Mouse (Mus musculus): ENCODE results near the gene Celsr1.

Celsr1 gene

DNA sequence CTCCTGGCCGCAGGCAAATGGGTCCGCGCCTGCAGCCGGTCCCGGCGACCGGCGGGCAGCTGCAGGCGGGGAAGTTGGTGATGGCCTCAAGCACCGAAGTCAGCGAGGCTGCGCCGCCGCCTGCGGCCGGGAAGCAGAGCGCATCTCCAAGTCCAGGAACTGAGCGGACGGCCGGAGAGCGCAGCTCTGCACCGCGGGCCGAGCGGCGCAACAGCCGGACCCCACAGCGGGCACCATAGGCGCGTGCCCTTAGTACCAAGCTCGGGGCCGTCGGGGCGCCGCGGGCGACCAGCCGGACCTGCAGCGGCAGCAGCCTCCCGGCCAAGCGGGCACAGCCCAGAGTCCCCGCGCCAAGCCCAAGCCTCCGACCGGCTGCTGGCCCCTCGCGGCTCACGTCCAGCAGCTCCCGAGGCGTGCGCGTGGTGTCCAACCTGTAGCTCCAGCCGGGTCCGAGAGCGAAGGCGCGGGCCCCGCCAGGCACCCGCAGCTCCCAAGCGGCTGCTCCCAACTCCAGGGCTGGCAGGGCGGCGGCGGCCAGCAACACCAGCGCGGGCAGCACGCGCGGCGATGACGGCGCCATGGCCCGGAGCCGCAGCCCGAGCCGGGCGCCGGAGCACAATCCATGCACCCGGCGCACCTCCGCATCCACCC, at the start of gene Celsr1:
Gene Celsr1 (minus strand): TSS at position 587 of the 651 bp plus-strand sequence.
- no peak for DNase-seq (ENCODE audit: low spot score in 2 of 2)

GRCm38 (mm10) chr15:86083261-86083741, 49.7 kb upstream of the Celsr1 start:
- no peak for DNase-seq (ENCODE audit: low spot score in 2 of 2)

DNA sequence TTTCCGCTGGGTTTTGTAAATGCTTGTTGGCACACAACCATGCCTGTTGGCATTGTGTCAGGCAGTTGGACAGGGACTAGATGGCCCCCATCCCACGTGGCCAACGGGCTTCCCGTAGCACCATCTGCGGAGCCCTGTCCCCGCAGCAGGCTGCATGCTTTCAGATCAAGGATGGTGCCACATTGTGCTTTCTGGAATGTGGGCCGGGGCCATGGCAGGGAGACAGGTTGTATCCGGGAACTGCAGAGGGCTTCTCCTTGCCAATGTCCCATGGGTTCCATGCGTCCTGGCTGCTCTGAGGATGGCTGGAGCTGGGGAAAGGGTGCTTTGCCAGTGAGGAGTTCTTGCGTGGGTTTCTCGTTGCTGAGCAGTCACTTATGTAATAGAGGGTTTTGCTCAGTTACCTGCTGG, 49.0 kb upstream of the Celsr1 start:
- DNase-seq (ENCODE audit: low spot score in 2 of 2), result no peak

DNA sequence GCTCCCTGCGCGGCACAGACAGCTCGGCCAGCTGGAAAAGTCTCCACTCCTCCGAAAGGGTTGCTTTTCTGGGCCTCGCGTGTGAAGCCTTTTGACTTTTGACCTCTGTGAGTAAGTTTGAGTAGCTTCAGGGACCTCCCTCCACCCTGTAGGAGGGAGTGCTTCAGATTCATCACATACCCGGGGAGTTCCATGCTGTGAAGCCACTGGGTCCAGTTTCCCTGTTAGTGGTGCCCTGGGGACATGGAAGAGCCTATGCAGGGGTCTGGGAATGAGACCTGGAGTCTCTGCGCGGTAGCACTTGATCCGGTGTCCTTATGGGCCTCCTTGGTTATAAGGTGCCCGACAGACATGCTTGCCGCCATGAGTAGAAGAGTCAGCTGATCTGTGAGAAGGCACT, 48.1 kb upstream of the Celsr1 start:
- no peak for DNase-seq (ENCODE audit: low spot score in 2 of 2)

DNA sequence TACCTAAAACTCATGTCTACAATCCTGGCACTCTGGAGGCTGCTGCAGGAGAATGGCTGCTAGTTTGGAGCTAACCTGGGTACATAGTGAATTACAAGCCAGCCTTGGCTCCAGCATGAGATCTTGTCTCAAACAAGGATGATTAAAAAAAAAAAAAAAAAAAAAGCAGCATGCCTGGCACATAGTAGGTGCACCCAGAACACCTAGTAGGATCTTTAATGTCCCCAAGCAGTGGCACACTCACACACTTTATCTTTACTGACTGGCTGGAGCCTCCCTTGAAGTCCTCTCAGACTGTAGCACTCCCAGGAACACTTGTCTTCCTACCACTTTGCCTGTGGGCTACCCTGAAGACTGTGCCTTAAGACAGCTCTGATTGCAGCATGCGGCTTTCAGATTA, 46.8 kb upstream of the Celsr1 start:
- no peak for DNase-seq (ENCODE audit: low spot score in 2 of 2)

DNA sequence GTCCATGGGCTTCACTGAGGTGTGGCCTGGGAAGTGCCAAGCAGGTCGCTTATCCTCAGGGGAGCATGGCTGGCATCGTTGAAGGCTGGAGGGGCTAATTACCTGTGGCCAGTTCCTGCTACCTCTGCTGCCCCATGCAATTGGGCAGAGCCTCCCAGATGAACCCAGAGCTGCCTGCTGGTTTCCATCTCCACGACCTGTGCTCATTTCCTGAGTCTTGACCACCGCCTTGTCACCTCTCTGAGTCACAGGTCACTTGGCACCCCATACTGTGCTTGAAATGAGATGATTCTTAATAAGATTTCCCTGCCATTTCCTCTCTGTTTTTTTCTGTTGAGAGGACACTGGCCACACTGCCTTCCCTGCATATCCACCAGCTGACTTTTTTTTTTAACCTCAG, 46.3 kb upstream of the Celsr1 start:
- no peak for DNase-seq (ENCODE audit: low spot score in 2 of 2)

GRCm38 (mm10) chr15:86079467-86079866, 45.9 kb upstream of the Celsr1 start:
- DNase-seq (ENCODE audit: low spot score in 2 of 2), result no peak

GRCm38 (mm10) chr15:86078481-86079216, 45.1 kb upstream of the Celsr1 start:
- DNase-seq (ENCODE audit: low spot score in 2 of 2), result no peak

DNA sequence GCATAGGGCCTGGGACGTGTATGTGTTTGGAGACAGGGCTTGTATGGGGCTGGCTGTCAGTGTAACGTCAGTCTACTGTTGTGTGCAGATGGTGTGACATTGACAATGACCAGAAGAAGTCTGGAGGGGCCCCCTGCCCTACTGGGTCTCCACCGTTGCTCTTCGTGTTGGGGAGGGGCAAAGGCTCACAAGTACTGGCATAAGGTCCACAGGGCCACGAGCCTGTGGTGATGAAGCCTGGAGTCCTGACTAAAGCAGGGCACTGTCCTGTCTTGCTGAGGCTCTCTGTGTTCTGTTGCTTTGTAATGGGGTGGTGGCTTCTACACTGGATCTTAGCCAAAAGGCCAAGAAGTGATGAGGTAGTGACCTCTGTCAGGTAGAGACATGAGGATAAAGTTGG, 44.4 kb upstream of the Celsr1 start:
- DNase-seq (ENCODE audit: low spot score in 2 of 2), result no peak

- no peak for DNase-seq (ENCODE audit: low spot score in 2 of 2)
These were observed 42.8 kb upstream of the Celsr1 start for GRCm38 (mm10) chr15:86076378-86076777.

GRCm38 (mm10) chr15:86076048-86076315, 42.4 kb upstream of the Celsr1 start:
- DNase-seq (ENCODE audit: low spot score in 2 of 2), result no peak

- DNase-seq (ENCODE audit: low spot score in 2 of 2), result no peak
These were observed 41.9 kb upstream of the Celsr1 start for GRCm38 (mm10) chr15:86075305-86076047.

GRCm38 (mm10) chr15:86074171-86074937, 40.8 kb upstream of the Celsr1 start:
- no peak for DNase-seq (ENCODE audit: low spot score in 2 of 2)

GRCm38 (mm10) chr15:86071166-86071565, 37.6 kb upstream of the Celsr1 start:
- no peak for DNase-seq (ENCODE audit: low spot score in 2 of 2)

DNA sequence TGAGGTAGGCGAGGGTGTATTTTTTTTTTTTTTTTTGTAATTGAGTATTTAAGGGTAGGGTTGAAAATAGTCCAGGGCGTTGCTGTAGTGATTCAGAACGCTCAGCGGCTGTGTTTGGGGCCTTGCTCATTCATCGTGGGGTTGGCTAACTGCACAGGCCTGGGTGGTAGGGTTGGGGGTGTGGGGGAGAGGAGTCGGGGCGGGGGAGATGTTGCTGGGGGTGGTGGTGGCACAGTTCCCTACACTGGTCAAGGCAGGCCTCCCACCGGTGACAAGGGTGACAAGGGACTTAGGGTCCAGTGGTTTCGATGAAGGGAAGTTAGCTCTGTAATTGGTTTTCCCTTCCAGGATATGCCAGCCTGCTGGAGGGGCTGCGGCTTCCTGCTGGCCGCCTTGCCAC, 36.8 kb upstream of the Celsr1 start:
- no peak for DNase-seq (ENCODE audit: low spot score in 2 of 2)

GRCm38 (mm10) chr15:86069011-86069791, 35.6 kb upstream of the Celsr1 start:
- no peak for DNase-seq (ENCODE audit: low spot score in 2 of 2)

DNA sequence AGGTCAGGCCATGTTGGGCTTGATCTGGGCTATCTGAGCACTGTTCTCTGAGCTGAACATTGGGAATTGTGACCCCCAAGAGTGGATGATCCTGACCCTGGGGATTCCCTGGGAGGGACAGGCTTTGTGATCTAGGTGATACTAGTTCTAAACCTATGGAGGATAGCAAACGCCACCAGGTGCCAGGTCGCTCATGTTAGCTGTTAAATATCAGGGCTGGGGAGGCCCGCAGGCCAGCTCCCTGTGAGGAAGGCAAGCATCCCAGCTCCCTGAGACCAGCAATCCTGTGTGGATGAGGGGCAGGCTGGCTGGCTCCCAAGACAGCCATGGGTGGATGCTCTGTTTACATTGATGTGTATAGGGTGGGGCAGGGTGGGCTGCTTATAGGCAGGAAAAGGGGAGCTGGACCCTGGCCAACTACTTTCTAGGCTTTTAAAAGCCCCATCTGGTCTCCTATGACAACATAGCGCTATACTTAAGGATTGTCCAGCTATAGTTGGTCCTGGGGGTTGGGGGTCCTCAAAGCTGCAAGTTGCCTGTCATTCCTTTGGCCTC, 34.4 kb upstream of the Celsr1 start:
- no peak for DNase-seq (ENCODE audit: low spot score in 2 of 2)

DNA sequence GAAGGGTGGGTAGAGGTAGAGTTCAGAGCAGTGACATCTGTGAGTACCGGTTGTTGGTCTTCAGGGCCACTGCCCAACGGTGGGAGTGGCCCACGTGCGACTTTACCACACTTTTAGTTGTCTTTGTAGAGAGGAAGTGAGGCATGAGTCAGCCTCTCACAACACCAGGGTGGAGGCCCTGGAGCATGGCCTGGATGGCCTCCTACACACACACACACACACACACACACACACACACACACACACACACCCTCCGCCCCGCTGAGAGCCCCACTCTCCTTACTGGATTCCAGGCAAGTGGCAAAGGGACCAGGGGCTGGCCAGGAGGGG, 34.0 kb upstream of the Celsr1 start:
- no peak for DNase-seq (ENCODE audit: low spot score in 2 of 2)

DNA sequence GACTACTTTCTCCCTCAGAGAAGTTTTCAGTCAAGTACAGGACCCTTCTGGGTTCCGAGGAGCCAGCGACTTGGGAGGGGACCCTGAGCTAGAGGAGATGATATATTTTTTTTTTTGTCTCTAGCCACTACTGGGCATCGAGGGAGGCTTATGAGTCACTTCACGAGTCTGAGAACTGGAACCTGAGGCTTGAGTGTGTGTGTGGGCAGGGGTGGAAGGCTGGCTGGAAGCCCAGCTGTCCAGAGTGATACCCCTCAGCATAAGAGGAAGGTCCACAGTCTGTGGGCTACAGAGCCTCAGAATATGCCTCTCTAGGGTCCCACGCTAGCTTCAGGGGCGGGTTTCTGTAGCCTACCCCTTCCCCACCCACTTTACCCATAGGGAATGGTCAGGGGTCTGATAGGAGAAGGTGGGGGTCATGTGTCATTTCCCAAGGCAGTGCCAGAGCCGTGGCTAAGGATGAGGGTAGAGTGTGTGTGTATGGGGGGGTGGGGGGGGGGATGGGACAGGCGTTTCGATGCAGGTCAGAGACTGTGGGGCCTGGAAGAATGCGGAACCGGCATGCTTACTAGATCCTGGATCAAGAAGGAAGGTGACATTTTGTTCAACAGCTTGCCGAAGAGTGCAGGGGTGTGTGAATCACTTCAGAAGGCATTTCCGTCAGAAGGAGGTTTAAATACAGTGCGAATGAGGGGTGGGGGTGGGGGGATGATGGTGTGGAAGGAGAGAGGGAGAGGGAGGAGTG, 33.4 kb upstream of the Celsr1 start:
- no peak for DNase-seq (ENCODE audit: low spot score in 2 of 2)

DNA sequence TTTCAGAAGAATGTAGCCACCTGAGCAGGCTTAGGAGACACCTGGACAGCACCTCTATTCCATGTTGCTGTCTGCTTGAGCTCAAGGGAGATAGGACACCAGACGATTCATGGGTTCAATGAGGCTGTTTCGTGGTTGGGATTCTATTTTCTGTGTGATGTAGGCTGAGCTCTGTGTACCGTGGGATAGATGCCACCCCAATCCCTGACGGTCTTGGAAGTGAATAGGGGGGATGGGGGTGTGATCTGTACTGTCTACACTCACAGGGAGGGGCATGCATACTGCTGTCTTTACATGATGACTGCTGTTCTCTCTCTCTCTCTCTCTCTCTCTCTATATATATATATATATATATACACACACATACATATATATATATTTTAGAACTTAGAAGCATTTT, 31.8 kb upstream of the Celsr1 start:
- no peak for DNase-seq (ENCODE audit: low spot score in 2 of 2)

- no peak for DNase-seq (ENCODE audit: low spot score in 2 of 2)
These were observed 31.3 kb upstream of the Celsr1 start for GRCm38 (mm10) chr15:86064850-86065229.
